Mouse (Mus musculus) megakaryocyte, adult 5-6 weeks (primary cell): ENCODE measurements around the gene Ddx31. TPM values are rescaled to one million over a fixed set of nuclear protein-coding genes. Genes with fewer than 3 reads are reported as not detected.

Source experiments
- ATAC-seq: 2 replicates; pipeline ENCODE4 v1.8.0; 2016; ENCODE audit warnings: mild to moderate bottlenecking, inconsistent platforms; ENCODE audit not compliant: poor library complexity, severe bottlenecking
- total RNA-seq, 2 experiments: library from RNA; stranded (forward) in 1 of 2; stranded (reverse) in 1 of 2; fragments of 153-499, 151-499 nt in 1 of 2; fragments of 221-1000, 200-1000 nt in 1 of 2; gene quantifications; 2 replicates each; pipeline versions ENCODE4 v1.2.3 to v1.2.4; 2015 to 2017

Gene Ddx31
- total RNA-seq, 2 experiments from 2014 or later: 9.6 to 9.9 TPM

GRCm38 (mm10) chr2:28860678-28861423, 20.6 kb downstream of the Ddx31 start:
- no peak for ATAC-seq

GRCm38 (mm10) chr2:28863857-28864256, 23.7 kb downstream of the Ddx31 start:
- ATAC-seq: no peak; the same call in 1 of the 2 replicates

GRCm38 (mm10) chr2:28867495-28867894, 27.3 kb downstream of the Ddx31 start:
- no peak for ATAC-seq

GRCm38 (mm10) chr2:28875554-28875953, 35.3 kb downstream of the Ddx31 start:
- no peak for ATAC-seq

GRCm38 (mm10) chr2:28881275-28881674, 41.1 kb downstream of the Ddx31 start:
- no peak for ATAC-seq

- ATAC-seq: no peak
These were observed 41.8 kb downstream of the Ddx31 start for GRCm38 (mm10) chr2:28882047-28882446.

GRCm38 (mm10) chr2:28882826-28883485, 42.8 kb downstream of the Ddx31 start:
- no peak for ATAC-seq

- ATAC-seq: no peak
These were observed 44.7 kb downstream of the Ddx31 start for GRCm38 (mm10) chr2:28884914-28885313.

- ATAC-seq: no peak
These were observed 52.6 kb downstream of the Ddx31 start for GRCm38 (mm10) chr2:28892796-28893195.

GRCm38 (mm10) chr2:28893526-28893925, 53.3 kb downstream of the Ddx31 start:
- no peak for ATAC-seq

- no peak for ATAC-seq
These were observed 55.7 kb downstream of the Ddx31 start for GRCm38 (mm10) chr2:28895876-28896275.

GRCm38 (mm10) chr2:28897340-28897899, 57.2 kb downstream of the Ddx31 start:
- no peak for ATAC-seq

- no peak for ATAC-seq
These were observed 62.1 kb downstream of the Ddx31 start for GRCm38 (mm10) chr2:28902291-28902690.

GRCm38 (mm10) chr2:28903871-28904270, 63.7 kb downstream of the Ddx31 start:
- no peak for ATAC-seq

GRCm38 (mm10) chr2:28904786-28905185, 64.6 kb downstream of the Ddx31 start:
- no peak for ATAC-seq

- no peak for ATAC-seq
These were observed 65.4 kb downstream of the Ddx31 start for GRCm38 (mm10) chr2:28905561-28905960.

- no peak for ATAC-seq
These were observed 67.6 kb downstream of the Ddx31 start for GRCm38 (mm10) chr2:28907691-28908388.

GRCm38 (mm10) chr2:28908389-28909153, 68.4 kb downstream of the Ddx31 start:
- no peak for ATAC-seq

GRCm38 (mm10) chr2:28909186-28909817, 69.1 kb downstream of the Ddx31 start:
- ATAC-seq: no peak
